Mouse (Mus musculus): ENCODE results near the gene Draxin. TPM values are rescaled to one million over a fixed set of nuclear protein-coding genes. Genes with fewer than 3 reads are reported as not detected.
"Not testable (repeated sequence)": the region's sequence is repeated elsewhere in the genome, so short reads cannot be mapped to it uniquely, and the experiment has no call there.

Gene Draxin
- total RNA-seq, 2 experiments from 2014 or later, result 0.83 to 1.0 TPM

- TF ChIP-seq CTCF (conservative IDR thresholded peaks at IDR 0.05), result no peak
- Histone ChIP-seq H3K27ac (no peak overlapping the region), H3K4me3 (no peak overlapping the region)
- DNase-seq (ENCODE audit: low spot score in 2 of 2), result no peak
Measured at GRCm38 (mm10) chr4:148051046-148051776, 79.3 kb downstream of the Draxin start.

- not testable (repeated sequence) for H3K27ac ChIP-seq; H3K4me3 ChIP-seq; DNase-seq (ENCODE audit: low spot score in 2 of 2)
Measured at GRCm38 (mm10) chr4:148050396-148050914, 80.0 kb downstream of the Draxin start.

Small RNA genes lying within 50 kb of the gene (microRNA-seq; reads per million reads assigned to microRNA genes)
- gene Mir7022, result 0 to 0.55 reads per million in 2 experiments

Other genes starting within 250 kb of the Draxin start
- 100 to 1,000 TPM; 198 to 200 TPM for gene Mfn2, start 226.0 kb downstream of the Draxin start, total RNA-seq (2021)
- gene Plod1, start 193.9 kb downstream of the Draxin start, total RNA-seq (2021), result 10 to 100 TPM; 16.4 to 21.5 TPM
- 10 to 100 TPM; 27.0 to 27.9 TPM for gene 2510039O18Rik, start 189.8 kb downstream of the Draxin start, total RNA-seq (2021)
- gene Nppb, start 144.9 kb downstream of the Draxin start, total RNA-seq (2021), result not detected
- not detected for gene Nppa, start 130.0 kb downstream of the Draxin start, total RNA-seq (2021)
- 10 to 100 TPM; 77.0 to 77.6 TPM for gene Clcn6, start 91.9 kb downstream of the Draxin start, total RNA-seq (2021)
- 10 to 100 TPM; 33.5 to 37.2 TPM for gene Mthfr, start 91.6 kb downstream of the Draxin start, total RNA-seq (2021)
- gene Agtrap, start 42.7 kb downstream of the Draxin start, total RNA-seq (2021), result 1 to 10 TPM; 7.2 to 9.8 TPM
- gene Mad2l2, start 314 bp downstream of the Draxin start, total RNA-seq (2021), result 10 to 100 TPM; 13.8 to 14.5 TPM
- gene Fbxo6, start 21.4 kb upstream of the Draxin start, total RNA-seq (2021), result 10 to 100 TPM; 25.4 to 29.8 TPM
- gene Fbxo44, start 29.8 kb upstream of the Draxin start, total RNA-seq (2021), result 100 to 1,000 TPM; 136 to 141 TPM
- gene Fbxo2, start 29.9 kb upstream of the Draxin start, total RNA-seq (2021), result 100 to 1,000 TPM in 1 of 2 experiments, 10 to 100 TPM in 1; 99.8 to 106 TPM
- 10 to 100 TPM; 38.9 to 40.7 TPM for gene Disp3, start 157.3 kb upstream of the Draxin start, total RNA-seq (2021)

All from layer of hippocampus, adult 2 months (tissue).